Comparison of ENCODE assay signal across 8 mouse cellular contexts in genomic region chr4:120120276-120120675, GRCm38 (mm10). TPM values are rescaled to one million over a fixed set of nuclear protein-coding genes. Genes with fewer than 3 reads are reported as not detected.
DNase-seq lines count a peak whose midpoint lies in the region; ATAC-seq lines count a peak whose summit lies in the region.
"Had no signal": no experiment of that assay in that cellular context is flagged by ENCODE, and none has a peak within 500 bp of the region (broad histone marks: within the 10 kb centered on the region; RNA-seq: fewer than 3 reads in every experiment).

No protein-coding gene starts in this region.

- WGBS in hindbrain, embryonic 12.5 days, result 39% methylated on average over 8 of the region's 8 CpGs
- WGBS in limb, embryonic 10.5 days, result 35% methylated on average over 8 of the region's 8 CpGs

- H3K4me3 ChIP-seq in hindbrain, embryonic 12.5 days, result no peak overlapping the region
- no peak overlapping the region for H3K4me3 ChIP-seq in limb, embryonic 10.5 days

- H3K9ac ChIP-seq in hindbrain, embryonic 12.5 days, result no peak overlapping the region

- H3K4me1 ChIP-seq in hindbrain, embryonic 12.5 days, result no peaks in the 10 kb centered on the region
- no peaks in the 10 kb centered on the region for H3K4me1 ChIP-seq in limb, embryonic 10.5 days

- H3K27me3 ChIP-seq in hindbrain, embryonic 12.5 days, result no peaks in the 10 kb centered on the region
- no peaks in the 10 kb centered on the region for H3K27me3 ChIP-seq in limb, embryonic 10.5 days (ENCODE audit: low read depth, poor library complexity, severe bottlenecking)

- 0 out of 2 replicates have a peak, but pooled peaks have one; percentile 35 for ATAC-seq in hindbrain, embryonic 12.5 days (ENCODE audit: low FRiP score)

- H3K27ac ChIP-seq in hindbrain, embryonic 12.5 days, result no peak overlapping the region
- H3K27ac ChIP-seq in limb, embryonic 10.5 days, result no peak overlapping the region

- no peak overlapping the region for H3K4me2 ChIP-seq in hindbrain, embryonic 12.5 days (replicated peaks)

- no peaks in the 10 kb centered on the region for H3K9me3 ChIP-seq in hindbrain, embryonic 12.5 days (replicated peaks)
- no peaks in the 10 kb centered on the region for H3K9me3 ChIP-seq in limb, embryonic 10.5 days (replicated peaks)

- peak; percentile 26 to 55 for DNase-seq in urinary bladder, adult 18-20 months (ENCODE audit: low spot score in 2 of 2)
- no peak for DNase-seq in urinary bladder, postnatal 10 days (ENCODE audit: low spot score)
- peak; percentile 37 for DNase-seq in adrenal gland, adult 8-10 months
- DNase-seq in embryo, embryonic 11 days, result peak; percentile 60
- peak; percentile 59 for DNase-seq in limb, embryonic 10.5 days (ENCODE audit: low spot score)
- peak; percentile 73 for DNase-seq in ovary, postnatal 14 days (ENCODE audit: low spot score)

- H3K36me3 ChIP-seq in hindbrain, embryonic 12.5 days, result no peaks in the 10 kb centered on the region
- no peaks in the 10 kb centered on the region for H3K36me3 ChIP-seq in limb, embryonic 10.5 days

RNA-seq across cellular contexts. Expression of gene Edn2, which starts 40.7 kb away (rescaled TPM):
- total RNA-seq in adrenal gland, adult 8-10 months (2022), result not detected
- polyA plus RNA-seq in hindbrain, embryonic 12.5 days (2016; fragmentation: Nextera tagmentation; extraction: Ambion mirVana), result not detected in 2 replicates
- polyA plus RNA-seq in limb, embryonic 10.5 days (2016; fragmentation: Nextera tagmentation; extraction: Ambion mirVana), result not detected in 2 replicates
- total RNA-seq: gastrocnemius, postnatal 4 days had no signal

RNA-seq across cellular contexts. Expression of gene AL607142.1, which starts 55.5 kb away (rescaled TPM):
- total RNA-seq in adrenal gland, adult 8-10 months (2022), result not detected
- not detected in 2 replicates for polyA plus RNA-seq in hindbrain, embryonic 12.5 days (2016; fragmentation: Nextera tagmentation; extraction: Ambion mirVana)
- polyA plus RNA-seq in limb, embryonic 10.5 days (2016; fragmentation: Nextera tagmentation; extraction: Ambion mirVana), result not detected in 2 replicates
- total RNA-seq: gastrocnemius, postnatal 4 days had no signal
